Mouse (Mus musculus) E14TG2a.4 (cell line): ENCODE measurements around the gene Padi3.

Source experiments
- CTCF ChIP-seq: conservative IDR thresholded peaks from 2 replicates; pipeline ENCODE4 v1.5.1; 2014; ENCODE audit warnings: low read length
- NANOG ChIP-seq: IDR thresholded peaks from 2 replicates; pipeline ENCODE4 v1.6.1; 2014; ENCODE audit warnings: borderline replicate concordance, low read length, mixed read lengths
- POU5F1 ChIP-seq: IDR thresholded peaks from 2 replicates; pipeline ENCODE4 v1.6.1; 2014; ENCODE audit warnings: low read length, borderline replicate concordance

GRCm38 (mm10) chr4:140810458-140811260, at the start of gene Padi3:
- no peak for TF ChIP-seq CTCF
- TF ChIP-seq POU5F1: no peak
- TF ChIP-seq NANOG: no peak
